Mouse (Mus musculus) stomach, postnatal 0 days (tissue): ENCODE measurements at regions not wholly inside any gene's neighbourhood (a gene's known extent, or its start where the extent isn't known, plus 50 kb on each side); places are given as distances from the start of the nearest gene placed in this dataset.

ENCODE experiments used
- CTCF ChIP-seq: IDR thresholded peaks from 2 replicates; pipeline ENCODE4 v1.5.1; 2016; ENCODE audit warnings: antibody characterized with exemption, low read depth, mild to moderate bottlenecking, moderate library complexity
- EP300 ChIP-seq: optimal IDR thresholded peaks from 2 replicates; pipeline ENCODE3; 2016; ENCODE audit warnings: antibody characterized with exemption

GRCm38 (mm10) chr17:27303633-27304479 is 99.6 kb upstream of the Lemd2 start:
- TF ChIP-seq CTCF (no peak), EP300 (no peak)
